ENCODE assay signal across 22 mouse cellular contexts in genomic region chr19:7185059-7185458, GRCm38 (mm10). TPM values are rescaled to one million over a fixed set of nuclear protein-coding genes. Genes with fewer than 3 reads are reported as not detected.
DNase-seq lines count a peak whose midpoint lies in the region; ATAC-seq and TF ChIP-seq lines count a peak whose summit lies in the region.
"Had no signal": no experiment of that assay in that cellular context is flagged by ENCODE, and none has a peak within 500 bp of the region (broad histone marks: within the 10 kb centered on the region; RNA-seq: fewer than 3 reads in every experiment).

No protein-coding gene starts in this region.

- H3K9ac ChIP-seq in kidney, embryonic 15.5 days = no peak overlapping the region
- no peak overlapping the region for H3K9ac ChIP-seq in neural tube, embryonic 12.5 days
- no peak overlapping the region for H3K9ac ChIP-seq in limb, embryonic 11.5 days (ENCODE audit: low read length)
- H3K9ac ChIP-seq: embryonic facial prominence, embryonic 15.5 days; heart, embryonic 13.5 days; liver, embryonic 13.5 days; lung, embryonic 15.5 days; stomach, embryonic 15.5 days had no signal

- WGBS in kidney, adult 2 months = 54% methylated on average over 4 of the region's 4 CpGs
- 50% methylated on average over 4 of the region's 4 CpGs for WGBS in kidney, embryonic 15.5 days
- WGBS in neural tube, embryonic 12.5 days = 33% methylated on average over 4 of the region's 4 CpGs
- 33% methylated on average over 4 of the region's 4 CpGs for WGBS in limb, embryonic 11.5 days

- no peaks in the 10 kb centered on the region for H3K27me3 ChIP-seq in kidney, adult 2 months (replicated peaks; ENCODE audit: control insufficient read depth, insufficient read depth, low read length)
- peaks cover 93% of the 10 kb centered on the region for H3K27me3 ChIP-seq in kidney, embryonic 15.5 days
- H3K27me3 ChIP-seq in neural tube, embryonic 12.5 days (replicated peaks) = peaks cover 72% of the 10 kb centered on the region
- H3K27me3 ChIP-seq in limb, embryonic 11.5 days (ENCODE audit: control insufficient read depth, insufficient read depth, low read length) = peaks cover 33% of the 10 kb centered on the region
- H3K27me3 ChIP-seq: Patski had no signal

- peak; percentile 41 for DNase-seq in embryo, embryonic 9.5 days (ENCODE audit: extremely low spot score)
- no peak for DNase-seq in embryo, embryonic 11 days
- peak; percentile 65 for DNase-seq in kidney, adult 2 months
- no peak for DNase-seq in neural tube, embryonic 10.5 days (ENCODE audit: extremely low spot score, low spot score)
- no peak for DNase-seq in limb, embryonic 11.5 days (ENCODE audit: low spot score)
- DNase-seq in layer of hippocampus, adult 18-20 months (ENCODE audit: low spot score in 2 of 2) = no peak
- DNase-seq: adrenal gland, postnatal 14 days; cerebellum, adult 9-11 months; liver, embryonic 13.5 days; lung, postnatal 4 days; right cerebral cortex, postnatal 25 days; thymus, adult 18-20 months had no signal

- no peak for TF ChIP-seq CTCF in kidney, adult 2 months (conservative IDR thresholded peaks at IDR 0.05; ENCODE audit: insufficient read depth, insufficient read length, low read depth, low read length)

- TF ChIP-seq POLR2A in kidney, adult 2 months (IDR thresholded peaks at IDR 0.05; ENCODE audit: low read depth, low read length) = no peak

- ATAC-seq in kidney, embryonic 15.5 days (replicated peaks; ENCODE audit: low FRiP score) = no peak
- ATAC-seq in neural tube, embryonic 12.5 days (ENCODE audit: low FRiP score, low read depth) = no peak
- no peak for ATAC-seq in limb, embryonic 11.5 days (ENCODE audit: insufficient number of reproducible peaks, low FRiP score, low TSS enrichment, low read depth)
- ATAC-seq: activated CD4-positive, CD25-positive, alpha-beta regulatory T cell, adult 4 months; inflammation-experienced regulatory T-cells, adult 6 months; Patski had no signal

- no peaks in the 10 kb centered on the region for H3K9me3 ChIP-seq in kidney, embryonic 15.5 days (replicated peaks)
- H3K9me3 ChIP-seq in neural tube, embryonic 12.5 days = no peaks in the 10 kb centered on the region
- no peaks in the 10 kb centered on the region for H3K9me3 ChIP-seq in limb, embryonic 11.5 days (ENCODE audit: control insufficient read depth, low read length)
- H3K9me3 ChIP-seq: embryonic facial prominence, embryonic 15.5 days; heart, embryonic 13.5 days; limb, embryonic 13.5 days; liver, embryonic 13.5 days; lung, embryonic 15.5 days; stomach, embryonic 15.5 days had no signal

- no peak overlapping the region for H3K4me2 ChIP-seq in kidney, embryonic 15.5 days
- H3K4me2 ChIP-seq in neural tube, embryonic 12.5 days (replicated peaks) = 0 out of 2 replicates have a peak overlapping the region, but pooled peaks have one; percentile 38
- no peak overlapping the region for H3K4me2 ChIP-seq in limb, embryonic 11.5 days (ENCODE audit: low read depth, severe bottlenecking)
- H3K4me2 ChIP-seq: embryonic facial prominence, embryonic 15.5 days; heart, embryonic 13.5 days; liver, embryonic 13.5 days; lung, embryonic 15.5 days had no signal

- peaks cover 38% of the 10 kb centered on the region for H3K4me1 ChIP-seq in kidney, adult 2 months (ENCODE audit: control insufficient read depth, insufficient read depth, low read length)
- H3K4me1 ChIP-seq in kidney, embryonic 15.5 days = peaks cover 71% of the 10 kb centered on the region
- peaks cover 44% of the 10 kb centered on the region for H3K4me1 ChIP-seq in neural tube, embryonic 12.5 days
- peaks cover 42% of the 10 kb centered on the region for H3K4me1 ChIP-seq in limb, embryonic 11.5 days (ENCODE audit: control insufficient read depth, insufficient read depth, low read length)

- 0 out of 2 replicates have a peak overlapping the region, but pooled peaks have one; percentile 19 for H3K4me3 ChIP-seq in kidney, adult 2 months (ENCODE audit: insufficient read depth, low read depth, low read length)
- H3K4me3 ChIP-seq in kidney, embryonic 15.5 days (replicated peaks) = no peak overlapping the region
- H3K4me3 ChIP-seq in neural tube, embryonic 12.5 days = no peak overlapping the region
- H3K4me3 ChIP-seq in limb, embryonic 11.5 days (ENCODE audit: low read depth, low read length) = no peak overlapping the region
- H3K4me3 ChIP-seq: embryonic facial prominence, embryonic 15.5 days; heart, embryonic 13.5 days; limb, embryonic 13.5 days; liver, embryonic 13.5 days; lung, embryonic 15.5 days; stomach, embryonic 15.5 days had no signal

- H3K27ac ChIP-seq in kidney, adult 2 months (ENCODE audit: insufficient read depth, low read depth, low read length) = peak overlapping the region; percentile 68
- no peak overlapping the region for H3K27ac ChIP-seq in kidney, embryonic 15.5 days
- no peak overlapping the region for H3K27ac ChIP-seq in neural tube, embryonic 12.5 days
- H3K27ac ChIP-seq in limb, embryonic 11.5 days (replicated peaks; ENCODE audit: low read depth, low read length) = 0 out of 2 replicates have a peak overlapping the region, but pooled peaks have one; percentile 21
- H3K27ac ChIP-seq: embryonic facial prominence, embryonic 15.5 days; heart, embryonic 13.5 days; limb, embryonic 13.5 days; liver, embryonic 13.5 days; lung, embryonic 15.5 days; stomach, embryonic 15.5 days had no signal

- H3K36me3 ChIP-seq in kidney, adult 2 months (ENCODE audit: control insufficient read depth, insufficient read depth, low read length) = no peaks in the 10 kb centered on the region
- no peaks in the 10 kb centered on the region for H3K36me3 ChIP-seq in kidney, embryonic 15.5 days
- no peaks in the 10 kb centered on the region for H3K36me3 ChIP-seq in neural tube, embryonic 12.5 days
- no peaks in the 10 kb centered on the region for H3K36me3 ChIP-seq in limb, embryonic 11.5 days (ENCODE audit: control insufficient read depth, insufficient read depth, low read length)
- H3K36me3 ChIP-seq: embryonic facial prominence, embryonic 15.5 days; heart, embryonic 13.5 days; limb, embryonic 13.5 days; liver, embryonic 13.5 days; lung, embryonic 15.5 days; stomach, embryonic 15.5 days had no signal

RNA-seq across cellular contexts. Expression of gene Otub1, which starts 21.1 kb away (rescaled TPM):
- polyA plus RNA-seq in kidney, adult 2 months (2012; rRNA removed) = 122 and 126 TPM in 2 replicates
- 206 and 224 TPM in 2 replicates for polyA plus RNA-seq in kidney, embryonic 15.5 days (2015; fragmentation: Nextera tagmentation; extraction: Ambion mirVana)
- 244 and 249 TPM in 2 replicates for polyA plus RNA-seq in neural tube, embryonic 12.5 days (2016; fragmentation: Nextera tagmentation; extraction: Ambion mirVana)
- 247 and 260 TPM in 2 replicates for polyA plus RNA-seq in limb, embryonic 11.5 days (2014; fragmentation: Nextera tagmentation; extraction: Ambion mirVana)
- 100 to 1,000 TPM; 306 to 307 TPM for total RNA-seq in layer of hippocampus, adult 18-20 months (2021)

RNA-seq across cellular contexts. Expression of gene Cox8a, which starts 32.4 kb away (rescaled TPM):
- 3,607 and 3,750 TPM in 2 replicates for polyA plus RNA-seq in kidney, adult 2 months (2012; rRNA removed)
- 1,089 and 1,191 TPM in 2 replicates for polyA plus RNA-seq in kidney, embryonic 15.5 days (2015; fragmentation: Nextera tagmentation; extraction: Ambion mirVana)
- polyA plus RNA-seq in neural tube, embryonic 12.5 days (2016; fragmentation: Nextera tagmentation; extraction: Ambion mirVana) = 822 and 941 TPM in 2 replicates
- polyA plus RNA-seq in limb, embryonic 11.5 days (2014; fragmentation: Nextera tagmentation; extraction: Ambion mirVana) = 807 and 830 TPM in 2 replicates
- 1,000 to 10,000 TPM in 1 of 2 experiments, 100 to 1,000 TPM in 1; 974 to 1,030 TPM for total RNA-seq in layer of hippocampus, adult 18-20 months (2021)

RNA-seq across cellular contexts. Expression of gene Naa40, which starts 55.9 kb away (rescaled TPM):
- polyA plus RNA-seq in kidney, adult 2 months (2012; rRNA removed) = 23.7 and 26.2 TPM in 2 replicates
- 74.6 and 75.3 TPM in 2 replicates for polyA plus RNA-seq in kidney, embryonic 15.5 days (2015; fragmentation: Nextera tagmentation; extraction: Ambion mirVana)
- 74.0 and 76.0 TPM in 2 replicates for polyA plus RNA-seq in neural tube, embryonic 12.5 days (2016; fragmentation: Nextera tagmentation; extraction: Ambion mirVana)
- 83.9 and 85.1 TPM in 2 replicates for polyA plus RNA-seq in limb, embryonic 11.5 days (2014; fragmentation: Nextera tagmentation; extraction: Ambion mirVana)
- 10 to 100 TPM; 28.5 to 29.8 TPM for total RNA-seq in layer of hippocampus, adult 18-20 months (2021)

Comparison
In these comparisons a context has a peak if more than half of its experiments do, and no peak if none do; other contexts are left out.
1. DNase-seq: peak in embryo, embryonic 9.5 days (single experiment) and kidney, adult 2 months (single experiment); none in embryo, embryonic 11 days (single experiment), neural tube, embryonic 10.5 days (single experiment), limb, embryonic 11.5 days (single experiment) and layer of hippocampus, adult 18-20 months (0 of 2).
2. H3K27ac ChIP-seq: peak in kidney, adult 2 months (single experiment) and limb, embryonic 11.5 days (single experiment); none in kidney, embryonic 15.5 days (single experiment) and neural tube, embryonic 12.5 days (single experiment).